Mouse (Mus musculus): ENCODE measurements at regions not wholly inside any gene's neighbourhood (a gene's known extent, or its start where the extent isn't known, plus 50 kb on each side); places are given as distances from the start of the nearest gene placed in this dataset.

DNA sequence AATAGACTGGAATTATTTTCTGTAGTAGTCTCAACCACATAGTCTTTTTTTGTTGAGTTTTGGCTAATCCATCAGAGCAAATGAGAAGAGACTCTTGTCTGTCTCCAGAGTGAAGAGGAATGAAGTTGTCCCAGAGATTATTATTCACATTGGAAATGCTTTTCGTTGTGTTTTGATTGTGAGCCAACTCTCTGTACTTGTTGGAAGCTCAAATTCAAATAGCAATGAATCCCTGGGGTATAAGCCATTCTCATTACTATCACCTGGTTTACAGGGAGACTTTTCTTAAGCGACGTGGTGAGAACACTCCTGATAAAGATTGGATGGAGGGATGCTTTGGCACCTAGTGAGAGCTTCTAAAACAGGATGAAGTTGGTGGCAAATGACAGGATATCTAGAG is 459.3 kb upstream of the Jag1 start:
- Histone ChIP-seq H3K9ac (ENCODE audit: low read depth, poor library complexity, severe bottlenecking) (no peak overlapping the region), H3K27me3 (ENCODE audit: control insufficient read depth, insufficient read depth, low read length, poor library complexity, severe bottlenecking) (no peaks in the 10 kb centered on the region), H3K4me1 (ENCODE audit: control insufficient read depth, insufficient read depth, low read length) (no peaks in the 10 kb centered on the region), H3K9me3 (replicated peaks; ENCODE audit: control insufficient read depth, insufficient read depth, low read length, poor library complexity, severe bottlenecking) (no peaks in the 10 kb centered on the region), H3K4me3 (ENCODE audit: low read depth, low read length) (no peak overlapping the region), H3K27ac (ENCODE audit: insufficient read depth, low read length) (no peak overlapping the region), H3K36me3 (ENCODE audit: control insufficient read depth, insufficient read depth, low read length, poor library complexity, severe bottlenecking) (no peaks in the 10 kb centered on the region)
- TF ChIP-seq EP300 (IDR thresholded peaks at IDR 0.05; ENCODE audit: insufficient read depth, low read depth, low read length) (no peak), POLR2A (IDR thresholded peaks at IDR 0.05; ENCODE audit: insufficient read depth, low read length) (no peak), CTCF (IDR thresholded peaks at IDR 0.05; ENCODE audit: low read depth, low read length) (no peak)

DNA sequence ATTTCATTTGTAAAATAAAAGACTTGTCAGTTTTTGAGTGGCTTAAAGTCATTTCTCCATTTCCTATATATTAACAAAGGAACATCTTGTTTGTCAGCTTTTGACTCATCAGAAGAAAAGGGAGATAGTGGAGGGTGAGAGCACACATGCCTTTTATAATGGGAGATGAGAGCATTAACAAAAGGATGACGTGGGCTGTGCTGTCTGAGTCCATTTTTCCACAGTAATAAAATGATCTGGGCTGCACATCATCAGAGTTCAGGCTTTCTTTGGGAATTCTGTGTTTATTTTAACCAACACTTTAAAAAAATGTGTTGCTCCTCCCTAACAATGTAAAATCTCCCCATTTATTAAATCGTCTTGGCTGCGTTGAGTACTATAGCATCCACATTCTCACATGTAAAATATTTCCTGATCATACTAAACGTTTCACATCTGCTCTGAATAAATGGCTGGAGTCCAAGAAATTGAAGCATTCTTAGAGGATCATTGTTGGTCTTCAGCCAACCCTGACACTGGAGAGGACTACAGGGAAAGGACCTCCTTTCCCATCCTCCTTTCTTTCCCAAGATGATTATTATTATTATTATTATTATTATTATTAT is 458.5 kb upstream of the Jag1 start:
- H3K27ac ChIP-seq (ENCODE audit: insufficient read depth, low read length): no peak overlapping the region
- H3K36me3 ChIP-seq (ENCODE audit: control insufficient read depth, insufficient read depth, low read length, poor library complexity, severe bottlenecking): no peaks in the 10 kb centered on the region
- H3K9me3 ChIP-seq (replicated peaks; ENCODE audit: control insufficient read depth, insufficient read depth, low read length, poor library complexity, severe bottlenecking): no peaks in the 10 kb centered on the region
- H3K27me3 ChIP-seq (ENCODE audit: control insufficient read depth, insufficient read depth, low read length, poor library complexity, severe bottlenecking): no peaks in the 10 kb centered on the region
- no peak overlapping the region for H3K4me3 ChIP-seq (ENCODE audit: low read depth, low read length)
- H3K4me1 ChIP-seq (ENCODE audit: control insufficient read depth, insufficient read depth, low read length): no peaks in the 10 kb centered on the region
- TF ChIP-seq POLR2A (IDR thresholded peaks at IDR 0.05; ENCODE audit: insufficient read depth, low read length) (no peak), CTCF (IDR thresholded peaks at IDR 0.05; ENCODE audit: low read depth, low read length) (no peak), EP300 (IDR thresholded peaks at IDR 0.05; ENCODE audit: insufficient read depth, low read depth, low read length) (no peak)
- no peak overlapping the region for H3K9ac ChIP-seq (ENCODE audit: low read depth, poor library complexity, severe bottlenecking)

DNA sequence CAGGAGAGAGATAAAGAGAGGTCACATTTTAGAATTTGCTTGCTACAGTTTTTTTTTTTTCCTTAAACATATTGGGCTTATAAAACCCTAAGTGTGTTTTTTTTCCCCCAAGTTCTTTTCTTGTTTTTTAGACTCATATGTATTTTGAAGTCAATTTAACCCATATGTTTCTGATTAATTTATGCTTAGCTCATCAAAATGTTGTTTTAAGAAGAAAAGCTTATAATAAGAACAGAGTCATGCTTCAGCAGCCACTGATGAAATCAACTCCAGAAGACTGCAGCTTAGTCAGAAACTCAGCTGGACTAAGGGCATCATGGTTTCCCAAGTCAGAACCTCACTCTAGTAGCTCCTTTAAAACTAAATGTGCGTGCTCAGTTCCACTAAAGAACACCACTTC is 454.7 kb upstream of the Jag1 start:
- Histone ChIP-seq H3K4me1 (ENCODE audit: control insufficient read depth, insufficient read depth, low read length) (no peaks in the 10 kb centered on the region), H3K9me3 (replicated peaks; ENCODE audit: control insufficient read depth, insufficient read depth, low read length, poor library complexity, severe bottlenecking) (no peaks in the 10 kb centered on the region), H3K27ac (ENCODE audit: insufficient read depth, low read length) (no peak overlapping the region), H3K27me3 (ENCODE audit: control insufficient read depth, insufficient read depth, low read length, poor library complexity, severe bottlenecking) (no peaks in the 10 kb centered on the region), H3K4me3 (ENCODE audit: low read depth, low read length) (no peak overlapping the region), H3K36me3 (ENCODE audit: control insufficient read depth, insufficient read depth, low read length, poor library complexity, severe bottlenecking) (no peaks in the 10 kb centered on the region), H3K9ac (ENCODE audit: low read depth, poor library complexity, severe bottlenecking) (no peak overlapping the region)
- TF ChIP-seq POLR2A (IDR thresholded peaks at IDR 0.05; ENCODE audit: insufficient read depth, low read length) (no peak), EP300 (IDR thresholded peaks at IDR 0.05; ENCODE audit: insufficient read depth, low read depth, low read length) (no peak), CTCF (IDR thresholded peaks at IDR 0.05; ENCODE audit: low read depth, low read length) (no peak)

DNA sequence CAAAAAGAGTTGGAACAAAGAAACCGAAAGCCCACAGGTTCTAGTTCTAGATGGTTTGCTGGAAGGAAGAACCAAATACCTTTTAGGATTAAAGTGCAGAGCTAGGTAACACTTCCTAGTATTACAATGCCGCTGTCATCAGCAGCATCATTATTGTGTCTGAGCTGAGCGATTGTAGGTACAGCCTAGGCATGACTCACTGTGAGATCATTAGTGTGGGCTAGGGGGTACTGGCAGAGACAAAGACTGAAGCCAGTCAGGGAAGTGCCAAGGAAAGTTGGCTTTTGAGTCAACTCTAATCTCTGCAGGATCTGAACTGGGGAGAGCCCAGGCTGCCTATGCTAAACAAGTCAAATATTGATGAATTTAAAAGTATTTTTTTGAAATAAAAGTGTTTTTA is 450.2 kb upstream of the Jag1 start:
- H3K9ac ChIP-seq (ENCODE audit: low read depth, poor library complexity, severe bottlenecking): no peak overlapping the region
- no peak for TF ChIP-seq POLR2A (IDR thresholded peaks at IDR 0.05; ENCODE audit: insufficient read depth, low read length)
- TF ChIP-seq EP300 (IDR thresholded peaks at IDR 0.05; ENCODE audit: insufficient read depth, low read depth, low read length): no peak
- TF ChIP-seq CTCF (IDR thresholded peaks at IDR 0.05; ENCODE audit: low read depth, low read length): no peak
- H3K27me3 ChIP-seq (ENCODE audit: control insufficient read depth, insufficient read depth, low read length, poor library complexity, severe bottlenecking): no peaks in the 10 kb centered on the region
- H3K27ac ChIP-seq (ENCODE audit: insufficient read depth, low read length): no peak overlapping the region
- H3K4me1 ChIP-seq (ENCODE audit: control insufficient read depth, insufficient read depth, low read length): no peaks in the 10 kb centered on the region
- H3K9me3 ChIP-seq (replicated peaks; ENCODE audit: control insufficient read depth, insufficient read depth, low read length, poor library complexity, severe bottlenecking): no peaks in the 10 kb centered on the region
- H3K36me3 ChIP-seq (ENCODE audit: control insufficient read depth, insufficient read depth, low read length, poor library complexity, severe bottlenecking): no peaks in the 10 kb centered on the region
- H3K4me3 ChIP-seq (ENCODE audit: low read depth, low read length): no peak overlapping the region

DNA sequence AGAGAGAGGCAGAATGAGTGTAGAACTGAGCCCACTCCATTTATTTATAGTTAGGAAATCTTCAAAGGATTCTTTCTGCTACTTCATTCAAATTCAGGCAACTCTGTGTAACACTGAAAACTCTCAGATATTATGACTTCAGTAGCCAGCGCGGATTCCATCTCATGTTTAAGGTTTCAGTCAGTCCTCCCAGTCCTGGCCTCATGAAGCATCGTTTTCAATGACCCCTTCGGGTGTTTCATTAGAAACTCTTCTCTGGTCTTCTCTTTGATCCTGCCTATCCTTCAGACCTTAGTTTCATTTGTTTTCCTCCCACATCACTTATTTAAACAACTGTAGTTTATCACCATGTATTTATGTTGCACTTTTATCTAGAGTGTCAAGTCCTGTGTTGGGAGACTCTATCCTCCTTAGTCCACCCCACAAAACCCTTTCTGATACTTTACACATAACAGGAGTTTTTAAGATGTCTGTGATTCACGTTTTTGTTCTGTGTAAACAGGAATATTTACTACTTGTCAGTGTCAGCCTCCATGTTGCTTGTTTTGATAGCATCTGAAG is 447.7 kb upstream of the Jag1 start:
- no peaks in the 10 kb centered on the region for H3K27me3 ChIP-seq (ENCODE audit: control insufficient read depth, insufficient read depth, low read length, poor library complexity, severe bottlenecking)
- no peaks in the 10 kb centered on the region for H3K36me3 ChIP-seq (ENCODE audit: control insufficient read depth, insufficient read depth, low read length, poor library complexity, severe bottlenecking)
- TF ChIP-seq CTCF (IDR thresholded peaks at IDR 0.05; ENCODE audit: low read depth, low read length) (no peak), POLR2A (IDR thresholded peaks at IDR 0.05; ENCODE audit: insufficient read depth, low read length) (no peak), EP300 (IDR thresholded peaks at IDR 0.05; ENCODE audit: insufficient read depth, low read depth, low read length) (no peak)
- no peak overlapping the region for H3K27ac ChIP-seq (ENCODE audit: insufficient read depth, low read length)
- H3K9me3 ChIP-seq (replicated peaks; ENCODE audit: control insufficient read depth, insufficient read depth, low read length, poor library complexity, severe bottlenecking): no peaks in the 10 kb centered on the region
- no peak overlapping the region for H3K9ac ChIP-seq (ENCODE audit: low read depth, poor library complexity, severe bottlenecking)
- H3K4me1 ChIP-seq (ENCODE audit: control insufficient read depth, insufficient read depth, low read length): no peaks in the 10 kb centered on the region
- H3K4me3 ChIP-seq (ENCODE audit: low read depth, low read length): no peak overlapping the region

DNA sequence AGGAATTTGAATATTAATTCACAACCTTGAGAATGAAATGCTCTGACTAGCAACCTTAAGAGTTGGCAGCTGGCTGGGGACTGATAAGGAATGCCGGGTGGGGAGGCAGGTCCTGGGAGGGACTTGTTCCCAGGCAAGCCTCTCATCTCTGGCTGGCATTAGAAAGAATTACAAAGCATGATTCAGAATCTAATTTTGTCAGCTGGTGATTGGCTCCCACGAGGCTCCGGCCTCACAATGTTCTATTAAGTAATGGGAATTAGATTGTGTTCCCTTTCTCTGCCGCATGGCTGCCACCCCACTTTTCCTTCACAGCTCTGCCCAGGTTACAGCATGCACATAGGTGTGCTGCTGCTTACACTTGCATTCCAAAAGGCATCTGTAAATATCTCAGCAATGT is 443.9 kb upstream of the Jag1 start:
- H3K9ac ChIP-seq (ENCODE audit: low read depth, poor library complexity, severe bottlenecking): no peak overlapping the region
- H3K36me3 ChIP-seq (ENCODE audit: control insufficient read depth, insufficient read depth, low read length, poor library complexity, severe bottlenecking): no peaks in the 10 kb centered on the region
- no peaks in the 10 kb centered on the region for H3K4me1 ChIP-seq (ENCODE audit: control insufficient read depth, insufficient read depth, low read length)
- no peak overlapping the region for H3K27ac ChIP-seq (ENCODE audit: insufficient read depth, low read length)
- no peaks in the 10 kb centered on the region for H3K9me3 ChIP-seq (replicated peaks; ENCODE audit: control insufficient read depth, insufficient read depth, low read length, poor library complexity, severe bottlenecking)
- H3K27me3 ChIP-seq (ENCODE audit: control insufficient read depth, insufficient read depth, low read length, poor library complexity, severe bottlenecking): no peaks in the 10 kb centered on the region
- H3K4me3 ChIP-seq (ENCODE audit: low read depth, low read length): no peak overlapping the region
- TF ChIP-seq EP300 (IDR thresholded peaks at IDR 0.05; ENCODE audit: insufficient read depth, low read depth, low read length) (no peak), POLR2A (IDR thresholded peaks at IDR 0.05; ENCODE audit: insufficient read depth, low read length) (no peak), CTCF (IDR thresholded peaks at IDR 0.05; ENCODE audit: low read depth, low read length) (no peak)
